Mouse (Mus musculus) urinary bladder, postnatal 36 days (tissue): ENCODE results near the gene Tmem43.

Experiments
- DNase-seq, 2 experiments: peaks; one replicate each; pipeline ENCODE4 v3.0.0; 2022; ENCODE audit warnings: low spot score in 2 of 2, mixed read lengths in 1 of 2

The Tmem43 gene

DNA sequence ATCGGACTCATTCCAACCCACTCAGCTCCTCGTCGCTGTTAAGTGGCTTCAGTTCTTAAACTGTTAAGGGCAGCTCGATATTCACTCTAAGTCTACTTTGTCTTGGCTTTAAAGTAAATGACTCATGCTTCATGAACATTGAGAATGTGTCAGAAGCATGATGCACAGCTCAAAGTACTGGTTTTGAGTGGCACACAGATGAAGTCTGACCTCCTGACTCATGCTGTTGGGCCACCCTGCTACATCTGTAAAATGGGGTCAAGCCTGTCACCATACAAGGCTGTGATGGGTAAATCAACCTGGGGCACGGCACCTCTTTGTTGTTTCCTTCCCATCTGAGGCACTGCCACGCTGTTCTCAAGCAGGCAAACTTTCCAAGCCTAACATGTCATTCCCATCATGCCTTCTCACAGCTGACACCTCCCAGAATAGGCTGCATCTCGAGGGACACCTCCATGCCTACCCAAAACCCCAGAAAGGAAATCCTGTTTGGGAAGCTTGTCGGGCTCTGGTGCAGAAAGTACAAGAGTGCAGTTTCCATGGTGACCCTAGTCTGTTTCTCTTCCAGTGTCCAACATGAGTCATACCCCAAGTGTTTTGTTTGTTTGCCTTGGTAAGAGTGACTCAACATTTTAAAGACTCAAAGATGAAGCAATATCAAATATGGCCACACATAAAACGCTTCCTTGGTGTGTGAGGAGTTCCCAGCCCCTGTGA lies 15.2 kb downstream of the Tmem43 start:
- DNase-seq = peak; percentile 26 to 43

DNA sequence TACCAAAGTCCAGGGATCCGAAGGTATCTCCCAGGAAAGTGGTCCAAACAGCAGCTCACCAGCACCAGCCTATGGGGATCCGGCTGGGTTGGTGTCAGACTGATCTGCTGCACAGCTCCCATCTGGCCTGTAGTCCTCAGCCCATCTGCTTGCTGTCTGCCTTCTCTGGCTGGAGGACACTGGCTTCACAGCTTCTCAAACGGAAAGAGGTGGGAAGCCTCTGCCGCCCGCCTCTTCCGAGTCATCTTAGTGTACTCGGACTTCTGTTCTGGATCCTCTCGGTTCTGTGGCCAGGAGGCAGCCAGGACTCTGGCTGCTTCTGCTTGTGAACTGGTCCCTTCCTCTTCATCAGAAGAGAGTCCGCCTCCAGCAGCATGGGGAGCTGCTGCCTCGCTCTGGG lies 16.4 kb downstream of the Tmem43 start:
- peak; percentile 21 to 39 for DNase-seq

DNA sequence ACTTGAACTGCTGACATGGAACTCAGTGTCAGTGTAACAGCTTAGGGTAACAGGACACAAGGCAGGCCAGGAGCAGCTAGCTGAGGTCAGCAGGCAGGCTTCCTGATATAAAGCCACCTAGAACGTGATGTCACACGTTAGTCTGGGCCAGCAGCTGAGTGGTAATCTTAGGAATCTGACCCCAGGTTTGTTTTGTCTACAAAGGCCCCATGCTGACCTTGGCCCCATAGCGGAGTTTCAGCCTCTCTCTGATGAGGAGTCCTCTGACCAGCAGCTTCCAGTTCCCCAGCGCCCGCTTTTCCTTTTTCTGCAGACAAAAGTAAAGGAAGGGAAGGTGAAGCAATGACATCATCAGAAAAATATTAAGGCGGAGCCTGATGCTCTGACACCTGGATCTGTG lies 17.5 kb downstream of the Tmem43 start:
- DNase-seq = no peak

DNA sequence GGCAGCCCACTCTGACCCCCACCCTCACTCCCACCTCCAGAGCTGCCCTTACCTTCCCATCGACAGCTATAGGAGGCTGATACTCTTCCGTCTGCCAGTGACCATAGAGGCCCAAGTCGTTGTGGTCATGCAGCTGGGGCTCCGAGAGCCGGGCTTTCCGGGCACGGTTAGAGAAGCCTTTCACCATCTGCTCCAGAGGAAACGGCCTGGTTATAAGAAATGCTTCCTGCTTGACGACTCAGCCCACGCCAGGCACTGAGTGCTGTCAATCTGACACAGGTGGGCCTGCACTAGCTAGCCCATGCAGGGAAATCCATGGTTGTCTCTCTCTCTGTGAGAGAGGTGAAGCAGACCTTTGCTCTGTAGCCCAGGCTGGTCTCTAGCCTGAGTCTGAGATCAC lies 19.6 kb downstream of the Tmem43 start:
- DNase-seq = no peak

DNA sequence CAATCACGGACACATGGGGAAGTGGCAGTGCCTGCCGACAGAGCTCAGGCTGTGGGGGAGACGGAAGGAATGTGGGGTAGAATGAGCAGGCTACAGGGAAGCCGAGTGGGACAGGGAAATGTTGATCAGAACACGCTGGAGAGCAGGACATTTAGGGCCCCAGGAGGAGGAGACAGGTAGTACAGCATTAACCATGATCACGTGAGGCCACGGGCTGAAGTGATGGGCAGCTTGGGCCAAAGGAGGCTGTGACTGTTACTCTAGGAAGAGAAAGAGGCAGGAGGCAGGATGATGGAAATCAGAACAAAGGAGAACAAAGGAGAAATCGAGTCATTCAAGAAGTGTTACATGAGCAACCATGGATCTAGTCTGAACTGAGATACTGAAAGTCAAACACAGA lies 21.0 kb downstream of the Tmem43 start:
- no peak for DNase-seq

DNA sequence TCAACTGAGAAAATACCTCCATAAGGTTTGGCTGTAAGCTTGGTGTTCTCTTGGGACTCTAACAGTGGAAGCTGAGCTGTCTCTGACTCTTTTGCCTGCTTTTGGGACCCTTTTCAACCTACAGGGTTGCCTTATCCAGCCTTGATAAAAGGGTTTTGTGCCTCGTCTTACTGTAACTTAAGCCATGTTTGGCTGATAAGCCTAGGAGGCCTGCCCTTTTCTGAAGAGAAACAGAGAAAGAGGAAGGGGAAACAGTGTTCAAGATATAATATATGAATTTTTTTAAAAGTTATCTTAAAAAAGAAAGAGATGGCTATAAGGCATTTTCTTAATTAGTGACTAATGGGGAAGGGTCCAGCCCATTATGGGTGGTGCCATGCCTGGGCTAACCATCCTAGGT lies 29.8 kb downstream of the Tmem43 start:
- DNase-seq = no peak

DNA sequence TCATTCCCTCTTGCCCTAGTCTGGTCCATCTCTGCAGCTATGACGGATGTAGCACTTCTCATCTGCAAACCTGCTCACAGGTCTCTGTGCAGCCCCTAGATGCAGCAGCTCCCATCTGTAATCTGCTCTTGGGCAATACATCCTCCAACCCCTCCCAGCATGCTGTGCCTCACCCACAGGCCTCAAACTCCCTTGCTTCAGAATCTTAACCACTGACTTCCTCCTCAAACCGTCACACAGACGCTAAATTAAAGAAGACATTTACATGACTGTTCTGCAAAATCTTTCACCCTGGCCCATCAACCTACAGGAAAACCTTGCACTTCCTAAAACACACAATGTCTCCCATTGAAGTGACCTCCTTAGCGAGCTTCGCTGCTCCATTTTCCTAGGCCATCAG lies 32.5 kb downstream of the Tmem43 start:
- DNase-seq = no peak

DNA sequence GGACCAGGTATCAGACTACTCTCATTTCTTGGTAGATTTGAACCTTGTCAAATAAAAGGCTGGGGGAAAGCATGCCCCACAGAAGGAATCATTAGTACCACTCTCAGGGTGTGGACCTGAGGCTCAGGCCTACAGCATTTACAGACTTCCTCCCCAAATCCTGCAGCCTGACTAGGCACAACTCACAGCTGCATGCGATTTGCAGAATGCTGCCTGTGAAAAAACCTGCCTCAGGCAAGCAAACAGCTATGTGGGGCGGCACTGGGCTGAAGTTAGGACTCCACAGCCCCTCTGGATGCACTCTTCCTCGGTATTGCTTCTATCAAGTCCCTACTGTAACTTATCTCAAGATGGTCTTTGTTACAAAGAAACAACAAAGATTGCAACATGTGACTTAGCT lies 34.5 kb downstream of the Tmem43 start:
- DNase-seq = no peak

DNA sequence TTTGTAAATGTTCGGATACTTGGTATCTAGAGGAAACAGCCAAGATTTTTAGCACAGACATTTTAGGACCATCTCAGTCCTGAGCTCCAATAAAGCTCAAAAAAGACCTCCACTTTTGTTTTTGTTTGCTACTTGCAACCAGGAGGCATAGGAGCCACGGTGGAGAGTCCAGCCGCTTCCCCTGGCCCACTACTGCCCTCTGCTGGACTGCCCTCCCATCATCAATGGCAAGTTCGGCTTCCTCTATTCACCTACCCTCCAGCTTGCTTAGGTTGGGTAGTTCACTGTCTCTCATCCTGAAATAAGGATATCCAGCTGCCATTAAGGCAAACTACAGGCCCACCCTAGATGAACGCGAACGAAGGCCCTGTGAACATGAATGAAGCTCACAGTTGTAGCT lies 35.8 kb downstream of the Tmem43 start:
- peak; percentile 59 to 74 for DNase-seq

DNA sequence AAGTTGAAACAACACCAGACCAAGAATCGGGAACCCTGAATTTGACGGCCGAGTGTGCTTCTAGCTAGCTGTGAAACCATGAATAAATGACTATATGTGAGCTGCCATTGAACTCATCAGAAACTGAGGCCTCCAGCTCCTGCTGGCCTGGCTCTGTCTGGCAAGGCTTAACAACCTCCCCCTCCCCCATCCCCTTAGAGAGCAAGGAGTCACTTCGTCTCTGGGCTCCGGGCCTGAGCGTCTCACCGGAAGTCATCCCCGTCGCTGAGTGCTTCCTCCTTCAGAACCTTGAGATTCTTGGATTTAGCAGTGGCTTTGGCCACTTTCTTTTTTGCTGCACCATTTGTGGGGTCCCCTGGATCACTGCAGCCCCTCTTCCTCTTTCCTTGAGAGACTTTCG lies 36.7 kb downstream of the Tmem43 start:
- no peak for DNase-seq

DNA sequence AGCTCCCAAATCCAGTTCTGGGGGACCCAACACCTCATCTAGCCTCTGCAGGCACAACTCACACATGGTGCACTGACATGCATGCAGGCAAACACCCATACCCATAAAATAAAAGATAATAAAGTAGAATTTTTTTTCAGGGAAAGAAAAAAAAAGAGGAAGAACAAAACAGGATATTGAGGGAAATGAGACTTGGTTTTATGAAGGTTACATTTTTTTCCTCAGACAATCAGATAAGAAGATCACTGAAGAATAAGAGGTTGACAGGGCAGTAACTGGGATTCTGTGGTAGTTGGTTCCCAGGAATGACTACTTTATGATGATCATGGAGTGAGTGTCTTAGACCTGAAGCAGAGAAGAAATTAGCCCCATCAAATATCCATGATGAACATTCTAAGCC lies 40.6 kb downstream of the Tmem43 start:
- DNase-seq = no peak

DNA sequence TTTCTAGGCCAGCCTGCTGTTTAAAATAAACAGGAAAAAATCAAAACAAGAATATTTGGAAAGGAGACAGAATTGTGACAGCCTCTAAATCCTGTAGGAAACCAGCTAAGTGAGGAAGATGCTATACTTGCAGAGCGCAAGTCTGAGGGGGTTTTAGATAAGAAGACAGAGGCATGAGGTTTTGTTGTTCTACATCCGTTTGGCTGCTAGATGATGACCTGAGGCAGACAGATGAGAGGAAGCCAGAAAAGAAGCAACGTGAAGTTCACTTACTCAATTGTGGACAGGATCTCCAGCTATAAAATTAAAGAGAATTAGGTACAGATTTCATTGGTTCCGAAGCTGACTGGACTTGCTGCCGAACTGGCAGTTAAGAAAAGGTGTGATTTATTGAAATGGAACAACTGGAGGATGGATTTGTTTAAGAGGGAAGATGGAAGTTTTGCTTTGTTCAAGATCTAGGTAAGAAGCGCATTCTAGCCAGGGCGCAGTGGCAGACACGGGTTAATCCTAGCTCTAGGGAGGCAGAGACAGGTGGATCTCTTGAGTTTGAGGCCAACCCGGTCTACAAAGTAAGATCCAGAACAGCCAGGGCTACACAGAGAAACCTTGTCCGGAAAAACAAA lies 41.3 kb downstream of the Tmem43 start:
- DNase-seq = no peak

DNA sequence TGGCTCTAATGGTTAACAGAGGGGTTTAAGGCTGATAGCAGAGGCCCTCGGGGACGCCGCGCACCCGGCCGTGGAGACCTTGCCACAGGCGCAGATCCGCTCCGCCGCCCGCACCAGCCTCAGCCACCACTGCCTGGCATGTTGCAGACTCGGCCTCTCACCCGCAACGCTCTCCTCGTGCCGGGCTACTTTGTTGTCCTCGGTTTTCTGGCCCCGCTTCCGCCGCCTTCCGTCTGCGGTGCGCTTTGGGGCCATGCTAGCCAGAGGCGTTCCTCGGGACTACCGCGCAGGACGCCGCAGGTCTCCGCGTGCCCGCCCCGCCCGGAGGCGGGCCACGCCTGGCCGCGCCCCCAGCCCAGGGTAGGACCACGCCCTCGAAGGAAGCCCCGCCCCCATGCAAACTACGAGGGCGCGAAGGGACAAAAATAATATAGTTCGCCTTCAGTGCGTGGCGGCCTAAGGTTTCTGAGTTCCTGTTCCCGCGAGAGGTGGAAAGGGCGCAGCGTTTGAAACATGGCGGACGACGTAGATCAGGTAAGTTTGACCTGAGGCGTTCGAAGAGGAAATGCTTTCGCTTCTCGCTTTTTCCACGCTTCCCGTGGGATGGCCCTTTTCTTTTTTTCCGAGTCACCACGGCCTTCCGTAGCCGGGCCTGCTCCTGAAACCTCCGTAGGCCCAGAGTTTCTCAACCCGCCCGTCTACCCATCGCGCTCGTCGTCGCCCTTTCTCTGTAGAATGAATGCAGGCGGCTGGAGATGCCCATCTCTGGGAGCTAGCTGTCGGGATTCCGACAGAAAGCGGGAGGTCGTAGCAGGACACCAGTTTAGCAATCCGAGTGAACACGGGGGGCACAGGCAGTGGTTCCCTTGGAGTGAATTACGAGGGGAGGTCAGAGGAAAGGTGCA lies 42.3 kb downstream of the Tmem43 start, which contains the start of the genes Xpc and Lsm3:
Gene Xpc, minus strand, starts transcription at position 344 of the 905 bp plus-strand sequence.
Gene Lsm3, plus strand, starts transcription at position 384 of the 905 bp plus-strand sequence.
- peak; percentile 98 to 99 for DNase-seq

DNA sequence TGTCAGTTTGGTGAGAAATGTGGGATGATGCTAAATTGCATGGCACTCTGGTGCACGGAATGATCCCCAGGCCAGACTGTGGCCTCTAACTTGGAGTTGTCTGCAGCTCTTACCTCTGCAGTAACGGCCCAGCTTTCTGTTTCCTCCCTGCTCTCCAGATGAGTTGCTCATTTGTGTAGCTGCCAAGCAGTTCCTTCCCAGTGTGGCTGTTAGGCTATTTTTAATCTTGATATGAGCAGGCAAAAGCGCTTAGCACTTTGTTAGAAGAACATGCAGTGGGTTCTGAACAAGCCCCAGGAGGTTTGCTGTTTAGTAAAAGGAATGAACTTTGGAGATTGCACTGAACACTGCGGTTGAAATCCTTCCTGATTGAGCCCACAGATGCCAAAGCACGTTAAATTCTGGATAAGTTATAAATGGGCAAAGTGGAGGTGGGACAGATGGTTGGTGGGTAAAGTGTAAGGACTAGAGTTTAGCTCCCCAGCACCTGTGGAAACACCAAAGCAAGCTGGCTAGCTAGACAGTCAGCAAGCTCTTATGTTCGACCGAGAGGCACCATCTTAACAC lies 45.0 kb downstream of the Tmem43 start:
- no peak for DNase-seq

DNA sequence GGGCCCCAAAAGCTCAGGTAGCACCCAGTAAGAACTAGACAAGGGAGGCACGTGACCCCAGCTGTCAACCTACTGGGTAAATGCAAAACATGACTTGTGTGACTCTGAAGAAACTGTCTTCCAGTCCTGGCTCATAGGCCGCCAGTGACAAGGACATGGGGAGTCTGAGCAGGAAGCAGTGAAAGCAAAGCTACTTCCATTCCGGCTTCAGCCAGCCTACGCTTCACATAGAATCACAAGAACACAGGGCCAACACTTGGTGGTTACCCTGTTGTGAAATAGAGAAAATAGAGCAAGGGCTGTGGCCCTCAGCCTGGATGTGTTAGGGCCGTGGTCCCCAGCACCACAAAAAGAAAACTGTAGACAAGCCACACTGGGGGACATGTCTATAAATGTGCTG lies 49.3 kb downstream of the Tmem43 start:
- no peak for DNase-seq

DNA sequence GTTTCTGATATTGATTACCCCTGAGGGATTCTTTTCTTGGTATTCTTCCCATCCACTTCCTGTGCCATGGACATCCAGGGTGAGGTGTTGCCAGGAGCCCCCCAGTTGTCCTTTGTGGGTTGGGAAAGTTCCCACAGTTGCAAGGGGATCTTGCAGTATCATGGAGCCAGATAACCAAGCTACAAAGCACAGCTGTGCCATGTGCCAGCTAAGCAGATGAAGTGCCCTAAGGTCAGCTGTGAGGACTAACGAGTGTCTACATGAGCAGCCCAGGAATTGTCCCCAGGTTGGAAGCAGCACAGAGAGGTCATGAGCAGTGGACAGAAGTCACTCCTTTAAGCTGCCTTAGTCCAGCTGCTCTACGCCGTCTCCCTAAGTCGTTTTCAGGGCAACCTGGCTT lies 52.0 kb downstream of the Tmem43 start:
- DNase-seq = no peak

DNA sequence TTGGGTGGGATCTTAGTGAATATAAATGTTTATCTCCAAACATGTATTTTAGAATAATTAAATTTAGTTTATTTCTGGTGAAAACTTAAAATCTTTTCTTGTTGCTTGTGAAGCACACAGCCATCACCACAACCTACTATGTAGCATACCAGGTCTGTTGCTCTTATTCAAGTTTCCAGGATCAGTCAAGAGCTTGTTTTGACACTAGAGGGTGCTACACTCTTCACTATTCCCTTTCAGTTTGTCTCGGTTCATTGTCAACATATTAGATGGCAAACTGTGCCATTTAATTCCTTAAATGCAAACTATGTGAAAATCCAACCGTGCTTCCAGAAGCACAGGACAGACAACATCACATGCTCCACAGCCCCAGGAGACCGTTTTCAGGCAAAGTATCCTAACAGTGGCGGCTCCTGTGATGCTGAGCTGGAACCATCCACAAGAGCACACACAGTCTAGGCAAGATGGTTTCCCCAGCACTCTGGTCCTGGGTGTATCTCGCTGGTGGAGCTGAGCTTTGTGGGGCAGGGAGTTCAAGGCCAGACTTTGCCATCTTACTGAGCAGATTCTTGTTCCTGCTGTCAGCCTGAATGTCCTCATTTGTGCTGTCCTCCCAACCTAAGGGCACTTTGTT lies 53.8 kb downstream of the Tmem43 start:
- DNase-seq = no peak

DNA sequence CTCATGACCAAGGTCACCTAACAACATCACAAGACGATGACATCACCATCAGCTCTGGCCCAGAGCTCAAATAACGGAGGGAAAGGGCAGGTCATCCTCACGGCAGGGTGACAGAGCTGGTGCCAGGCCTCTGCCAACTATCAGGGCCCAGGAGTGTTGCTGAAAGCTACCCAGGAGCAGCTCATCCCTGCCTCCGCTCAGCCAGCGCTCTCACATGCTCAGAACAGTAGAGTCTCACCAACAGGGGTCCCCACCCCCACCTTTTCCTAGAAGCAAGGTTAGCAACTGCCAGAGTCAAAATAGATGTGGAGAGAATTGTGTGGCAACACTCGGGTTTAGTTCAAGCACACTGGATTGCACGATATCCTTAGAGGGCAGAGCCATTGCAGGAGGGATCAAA lies 54.8 kb downstream of the Tmem43 start:
- DNase-seq = no peak

DNA sequence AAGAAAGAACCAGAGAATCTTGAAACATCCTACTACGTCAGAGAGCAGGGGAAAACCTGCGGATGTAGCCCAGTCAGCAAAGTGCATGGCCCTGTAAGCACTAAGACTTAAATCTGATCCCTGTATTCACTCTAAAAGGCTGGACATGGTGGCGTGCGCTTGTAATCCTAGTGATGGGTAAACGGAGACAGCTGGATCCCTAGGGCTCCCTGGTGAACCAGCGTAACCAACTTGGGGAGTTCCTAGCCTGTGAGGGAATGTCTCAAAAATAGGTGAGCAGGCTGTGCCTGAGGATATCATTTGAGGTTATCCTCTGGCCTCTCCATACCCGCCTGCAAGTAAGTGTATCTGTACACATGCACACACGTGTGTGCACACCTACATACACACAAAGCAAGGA lies 57.2 kb downstream of the Tmem43 start:
- no peak for DNase-seq

DNA sequence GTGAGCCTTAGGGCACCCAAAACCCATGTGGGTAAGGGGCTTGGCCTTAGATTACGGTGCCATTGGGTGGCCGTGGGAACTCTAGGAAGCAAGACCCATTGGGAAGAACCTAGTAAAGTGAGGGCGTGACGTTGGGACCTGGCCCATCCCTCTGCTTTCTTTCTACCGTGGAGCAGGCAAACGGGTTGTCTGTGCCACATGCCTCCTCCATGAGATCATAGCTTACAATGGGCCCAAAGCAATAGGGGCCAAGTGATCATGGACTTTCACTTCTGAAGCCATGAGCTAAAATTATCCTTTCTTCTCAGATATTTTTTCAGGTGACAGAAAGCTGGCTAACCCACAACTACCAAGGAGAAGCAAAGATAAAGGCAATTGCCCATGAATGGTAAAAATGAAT lies 57.8 kb downstream of the Tmem43 start:
- no peak for DNase-seq

DNA sequence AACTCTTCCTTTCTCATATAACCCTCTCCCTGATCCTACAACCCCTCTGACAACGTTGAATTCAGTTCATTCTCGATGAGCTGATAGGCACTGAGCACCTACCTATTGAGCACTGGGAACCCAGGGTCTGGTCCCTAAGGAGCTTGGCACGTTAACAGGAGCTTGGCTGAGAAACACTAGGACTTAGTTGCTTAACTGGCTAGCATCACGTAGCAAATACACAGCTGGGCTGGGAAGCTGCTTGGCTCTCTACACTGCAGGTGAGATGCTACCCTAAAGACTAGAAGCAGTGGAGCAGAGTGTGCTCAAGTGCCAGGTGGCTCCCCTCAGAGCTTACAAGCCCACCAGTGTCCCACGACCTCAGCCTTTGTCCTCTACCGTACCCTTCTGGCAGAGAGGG lies 59.2 kb downstream of the Tmem43 start:
- no peak for DNase-seq

DNA sequence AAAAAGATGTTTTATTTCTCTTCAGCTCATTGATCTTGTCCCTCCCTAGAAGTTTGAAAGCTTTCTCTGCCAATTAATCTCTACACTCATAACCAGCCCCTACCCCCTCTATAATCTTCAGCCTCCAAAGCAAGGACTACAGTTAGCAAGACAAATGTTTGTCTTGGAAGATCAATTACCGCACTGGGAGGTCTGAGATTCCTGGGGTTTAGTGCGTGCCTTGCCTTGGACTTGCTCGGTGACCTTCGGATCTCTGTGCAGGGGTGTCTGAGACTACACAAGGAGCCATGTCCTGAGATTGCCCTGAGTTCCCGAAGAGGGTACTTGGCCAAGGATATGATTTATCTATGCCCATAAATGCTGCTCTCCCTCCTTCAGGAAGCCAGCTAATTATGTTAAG lies 59.9 kb downstream of the Tmem43 start:
- DNase-seq = no peak
